Mouse (Mus musculus) C2C12 (cell line): ENCODE measurements around the gene Kif14. TPM values are rescaled to one million over a fixed set of nuclear protein-coding genes. Genes with fewer than 3 reads are reported as not detected.

Experiments
- H3K27me3 ChIP-seq: one replicate; pipeline ENCODE4 v1.6.1; 2011; ENCODE audit not compliant: control insufficient read depth, insufficient read depth, insufficient read length
- H3K36me3 ChIP-seq: one replicate; pipeline ENCODE4 v1.6.1; 2011; ENCODE audit not compliant: control insufficient read depth, insufficient read depth
- H3K4me3 ChIP-seq: one replicate; pipeline ENCODE4 v1.5.1; 2011; ENCODE audit warnings: mild to moderate bottlenecking, control low read depth; ENCODE audit not compliant: poor library complexity, insufficient read depth, severe bottlenecking
- H3K79me2 ChIP-seq: one replicate; pipeline ENCODE4 v1.6.1; 2011; ENCODE audit not compliant: control insufficient read depth, insufficient read depth
- H3K79me3 ChIP-seq: one replicate; pipeline ENCODE4 v1.6.1; 2011; ENCODE audit warnings: low read depth, control low read depth
- H3ac ChIP-seq: one replicate; pipeline ENCODE3; 2011; ENCODE audit warnings: low read depth; ENCODE audit not compliant: control insufficient read depth, insufficient read length
- CEBPB ChIP-seq: IDR thresholded peaks from one replicate; pipeline ENCODE4 v1.6.1; 2011; ENCODE audit warnings: low read depth, mild to moderate bottlenecking, control low read depth, moderate library complexity
- CTCF ChIP-seq: IDR thresholded peaks from one replicate; pipeline ENCODE4 v1.5.1; 2011; ENCODE audit not compliant: control insufficient read depth, insufficient read depth, insufficient read length
- FOSL1 ChIP-seq: IDR thresholded peaks from one replicate; pipeline ENCODE4 v1.8.0; 2011; ENCODE audit warnings: mild to moderate bottlenecking, low read length; ENCODE audit not compliant: poor library complexity, insufficient read depth, severe bottlenecking
- MAX ChIP-seq: IDR thresholded peaks from one replicate; pipeline ENCODE4 v1.6.1; 2011; ENCODE audit warnings: mild to moderate bottlenecking, control low read depth
- MYOD1 ChIP-seq: IDR thresholded peaks from one replicate; pipeline ENCODE4 v1.6.1; 2011; ENCODE audit warnings: low read depth; ENCODE audit not compliant: control insufficient read depth, insufficient read length
- MYOG ChIP-seq: IDR thresholded peaks from one replicate; pipeline ENCODE4 v1.6.1; 2011; ENCODE audit not compliant: control insufficient read depth, insufficient read length; ENCODE audit errors: extremely low read depth
- USF1 ChIP-seq: IDR thresholded peaks from one replicate; pipeline ENCODE4 v1.6.1; 2011; ENCODE audit warnings: low read depth, mild to moderate bottlenecking, control low read depth, moderate library complexity
- polyA plus RNA-seq: library from polyadenylated mRNA; unstranded; fragments of >200 nt; fragmentation: generic; extraction: Trizol; gene quantifications from one replicate; pipeline ENCODE4 v1.2.1, GENCODE M21; 2012; ENCODE audit warnings: missing spikeins

Kif14 gene
- polyA plus RNA-seq, 1 experiment = 2.8 TPM

GRCm38 (mm10) chr1:136450206-136450605 lies 15.9 kb upstream of the Kif14 start:
- Histone ChIP-seq H3ac (no peak overlapping the region), H3K36me3 (no peaks in the 10 kb centered on the region), H3K27me3 (no peaks in the 10 kb centered on the region), H3K79me3 (no peaks in the 10 kb centered on the region), H3K4me3 (no peak overlapping the region), H3K79me2 (no peaks in the 10 kb centered on the region)
- TF ChIP-seq USF1 (no peak), CEBPB (no peak), MAX (no peak), MYOD1 (no peak), CTCF (no peak), MYOG (no peak), FOSL1 (no peak)

GRCm38 (mm10) chr1:136452421-136452820 lies 13.7 kb upstream of the Kif14 start:
- TF ChIP-seq FOSL1 = no peak
- no peak for TF ChIP-seq CTCF
- TF ChIP-seq MYOD1 = no peak
- no peak for TF ChIP-seq USF1
- no peak for TF ChIP-seq MAX
- TF ChIP-seq MYOG = no peak
- no peak for TF ChIP-seq CEBPB
- Histone ChIP-seq H3ac (no peak overlapping the region), H3K79me3 (no peaks in the 10 kb centered on the region), H3K79me2 (no peaks in the 10 kb centered on the region), H3K27me3 (no peaks in the 10 kb centered on the region), H3K4me3 (no peak overlapping the region), H3K36me3 (no peaks in the 10 kb centered on the region)

- Histone ChIP-seq H3K79me2 (no peaks in the 10 kb centered on the region), H3ac (no peak overlapping the region), H3K36me3 (no peaks in the 10 kb centered on the region), H3K4me3 (no peak overlapping the region), H3K79me3 (no peaks in the 10 kb centered on the region), H3K27me3 (no peaks in the 10 kb centered on the region)
- TF ChIP-seq CTCF (no peak), MAX (no peak), FOSL1 (no peak), CEBPB (no peak), USF1 (no peak), MYOD1 (no peak), MYOG (no peak)
Observed at GRCm38 (mm10) chr1:136455756-136456585, 10.2 kb upstream of the Kif14 start.

GRCm38 (mm10) chr1:136456741-136457140 lies 9.4 kb upstream of the Kif14 start:
- no peak overlapping the region for H3K4me3 ChIP-seq
- no peaks in the 10 kb centered on the region for H3K36me3 ChIP-seq
- no peaks in the 10 kb centered on the region for H3K79me3 ChIP-seq
- H3K27me3 ChIP-seq = no peaks in the 10 kb centered on the region
- H3K79me2 ChIP-seq = no peaks in the 10 kb centered on the region
- TF ChIP-seq FOSL1 (no peak), MYOD1 (no peak), CEBPB (no peak), USF1 (no peak), CTCF (no peak), MAX (no peak), MYOG (no peak)
- H3ac ChIP-seq = no peak overlapping the region

GRCm38 (mm10) chr1:136457403-136457802 lies 8.7 kb upstream of the Kif14 start:
- no peaks in the 10 kb centered on the region for H3K79me2 ChIP-seq

More at GRCm38 (mm10) chr1:136457403-136457802, 8.7 kb upstream of the Kif14 start:
- H3ac ChIP-seq = no peak overlapping the region
- H3K27me3 ChIP-seq = no peaks in the 10 kb centered on the region
- H3K4me3 ChIP-seq = no peak overlapping the region
- no peaks in the 10 kb centered on the region for H3K79me3 ChIP-seq
- no peak for TF ChIP-seq FOSL1
- no peak for TF ChIP-seq MAX
- no peak for TF ChIP-seq MYOG
- TF ChIP-seq USF1 = no peak
- TF ChIP-seq CTCF = no peak
- no peak for TF ChIP-seq MYOD1
- no peak for TF ChIP-seq CEBPB
- no peaks in the 10 kb centered on the region for H3K36me3 ChIP-seq
